Mouse (Mus musculus): ENCODE measurements at regions not wholly inside any gene's neighbourhood (a gene's known extent, or its start where the extent isn't known, plus 50 kb on each side); places are given as distances from the start of the nearest gene placed in this dataset.

DNA sequence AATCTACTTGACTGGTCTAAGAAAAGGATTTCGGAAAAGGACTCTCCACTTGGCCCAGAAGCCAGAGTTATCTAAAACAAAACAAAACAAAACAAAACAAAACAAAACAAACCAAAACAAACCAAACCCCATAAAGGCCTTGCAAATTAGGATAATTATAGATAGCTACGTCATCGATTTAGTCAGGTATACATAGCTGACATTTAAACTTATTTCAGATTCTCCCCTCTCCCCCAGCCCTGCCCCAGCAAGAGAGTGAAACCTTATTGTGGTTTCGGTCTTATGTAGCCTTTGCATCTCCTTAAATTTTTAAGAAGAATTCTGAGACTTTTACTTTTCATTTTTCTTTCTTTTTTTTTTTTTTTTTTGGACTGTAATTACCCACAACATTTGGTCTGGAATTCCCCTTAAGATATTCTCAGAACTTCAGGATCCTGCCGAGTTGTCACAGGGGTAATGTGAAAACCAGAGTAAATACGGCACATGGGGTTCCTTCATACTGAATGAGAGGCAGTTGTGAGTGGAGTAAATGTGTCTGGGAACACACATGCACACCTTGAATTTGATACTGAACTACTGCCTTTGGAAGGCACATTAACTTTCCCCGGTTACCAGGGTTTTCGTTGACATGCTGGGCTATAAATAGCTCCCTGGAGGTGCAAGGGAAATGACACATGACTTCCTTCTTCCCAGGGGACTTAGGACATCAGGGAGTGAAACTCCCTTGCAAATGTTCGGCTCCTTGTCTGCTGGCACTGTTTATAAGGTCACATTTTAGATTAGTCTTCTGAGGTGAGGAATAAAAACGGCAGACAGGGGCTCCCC is 94.8 kb upstream of the Rap1b start:
- DNase-seq = no peak

GRCm38 (mm10) chr10:117941266-117941651 is 95.4 kb upstream of the Rap1b start:
- no peak for DNase-seq

GRCm38 (mm10) chr10:117943702-117944307 is 98.0 kb upstream of the Rap1b start:
- DNase-seq = no peak

DNA sequence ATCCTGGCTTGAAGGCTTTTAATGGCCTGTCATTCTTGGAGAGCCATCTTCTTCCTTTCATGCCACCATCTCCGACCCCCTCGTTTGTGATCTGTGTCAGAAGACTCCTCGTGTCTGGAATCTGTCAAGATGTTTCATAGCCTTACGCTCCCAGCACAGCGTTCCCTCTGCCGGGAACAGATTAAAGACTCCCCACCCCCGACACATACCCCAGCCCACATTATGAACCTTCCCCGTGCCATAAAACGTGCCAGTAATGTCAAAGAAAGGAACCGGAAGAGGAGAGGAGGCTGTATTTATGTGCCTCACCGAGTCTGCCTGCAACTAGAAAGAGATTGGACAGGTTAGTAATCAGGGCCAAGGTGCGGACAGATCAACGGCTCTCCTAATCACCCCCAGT is 101.4 kb upstream of the Rap1b start:
- no peak for DNase-seq

- DNase-seq = peak; percentile 55
Observed at GRCm38 (mm10) chr10:117947911-117948310, 102.1 kb upstream of the Rap1b start.

- peak; percentile 74 for DNase-seq
Observed at GRCm38 (mm10) chr10:117952116-117953025, 106.5 kb upstream of the Rap1b start.

GRCm38 (mm10) chr10:117953026-117953711 is 107.3 kb upstream of the Rap1b start:
- peak; percentile 64 for DNase-seq

- DNase-seq = no peak
Observed at GRCm38 (mm10) chr10:117956174-117956950, 110.5 kb upstream of the Rap1b start.

- DNase-seq = no peak
Observed at GRCm38 (mm10) chr10:117974706-117975105, 128.9 kb upstream of the Rap1b start.

DNA sequence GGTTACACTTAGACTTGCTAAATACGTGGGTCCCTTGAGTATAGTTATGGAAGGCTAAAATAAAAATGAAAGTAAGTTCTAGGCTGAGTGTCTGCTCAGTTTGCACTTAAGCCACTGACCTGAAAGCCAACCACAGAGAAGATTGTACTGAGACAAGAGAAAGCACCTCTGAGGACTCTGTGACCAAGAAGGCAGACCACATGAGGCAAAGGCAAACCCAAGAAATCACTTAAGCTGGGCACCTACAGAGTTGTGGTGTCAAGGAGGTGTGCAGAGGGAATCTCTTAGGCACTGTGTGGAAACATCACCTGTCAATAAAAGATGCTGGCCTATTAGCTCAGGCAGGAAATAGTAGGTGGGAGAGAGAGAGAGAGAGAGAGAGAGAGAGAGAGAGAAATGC is 129.6 kb upstream of the Rap1b start:
- DNase-seq = no peak

- DNase-seq = no peak
Observed at GRCm38 (mm10) chr10:117979091-117979490, 133.3 kb upstream of the Rap1b start.

DNA sequence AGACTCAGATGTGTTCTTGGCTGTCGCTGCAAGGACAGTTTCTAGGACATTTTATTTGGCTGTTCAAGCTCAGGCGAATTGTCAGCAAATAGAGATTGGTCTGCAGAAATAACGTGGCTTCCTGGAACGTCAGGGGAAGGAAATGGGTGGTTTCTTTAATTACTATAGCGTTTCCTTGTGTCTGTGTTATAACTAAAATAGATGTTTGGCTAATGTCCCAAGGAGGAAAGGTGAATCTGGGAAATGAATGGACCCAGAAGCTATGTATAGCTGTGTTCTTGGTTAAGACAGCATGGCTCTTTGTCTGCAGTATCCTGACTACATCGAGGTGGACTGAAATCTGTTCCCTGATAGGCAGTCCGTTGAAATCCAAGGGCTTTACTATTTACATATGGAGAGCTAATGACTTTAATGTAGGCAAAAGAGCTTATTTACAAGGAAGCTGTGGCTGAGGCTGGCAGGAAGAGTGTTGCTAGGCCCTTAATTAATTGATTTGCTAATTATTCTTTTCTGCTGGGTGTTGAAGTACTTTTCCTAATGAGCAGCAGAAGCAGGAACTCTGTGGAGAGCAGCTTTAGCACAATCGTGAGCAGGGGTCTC is 136.9 kb upstream of the Rap1b start:
- DNase-seq = no peak

- no peak for DNase-seq
Observed at GRCm38 (mm10) chr10:117983271-117983670, 137.4 kb upstream of the Rap1b start.

- no peak for DNase-seq
Observed at GRCm38 (mm10) chr10:117984784-117985602, 139.2 kb upstream of the Rap1b start.

DNA sequence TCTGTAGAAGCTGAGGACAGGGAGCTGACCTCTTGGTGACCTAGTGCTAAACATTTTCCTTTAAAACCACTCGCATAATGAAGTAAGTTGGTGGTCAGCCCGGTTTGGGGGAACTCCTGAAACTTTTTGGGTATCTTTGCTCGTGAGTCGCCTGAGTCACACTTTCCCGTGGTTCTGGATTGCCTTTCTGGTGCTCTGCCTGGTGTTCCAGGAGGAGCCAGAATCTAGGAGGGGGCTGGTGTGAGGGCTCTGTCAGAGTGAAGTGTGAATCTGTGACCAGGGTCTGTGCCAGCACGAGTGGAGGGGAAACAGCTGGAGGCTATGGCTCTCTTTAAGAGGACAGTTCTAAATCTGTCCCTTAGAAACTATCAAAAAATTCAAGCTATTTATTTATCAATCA is 141.8 kb upstream of the Rap1b start:
- DNase-seq = no peak

DNA sequence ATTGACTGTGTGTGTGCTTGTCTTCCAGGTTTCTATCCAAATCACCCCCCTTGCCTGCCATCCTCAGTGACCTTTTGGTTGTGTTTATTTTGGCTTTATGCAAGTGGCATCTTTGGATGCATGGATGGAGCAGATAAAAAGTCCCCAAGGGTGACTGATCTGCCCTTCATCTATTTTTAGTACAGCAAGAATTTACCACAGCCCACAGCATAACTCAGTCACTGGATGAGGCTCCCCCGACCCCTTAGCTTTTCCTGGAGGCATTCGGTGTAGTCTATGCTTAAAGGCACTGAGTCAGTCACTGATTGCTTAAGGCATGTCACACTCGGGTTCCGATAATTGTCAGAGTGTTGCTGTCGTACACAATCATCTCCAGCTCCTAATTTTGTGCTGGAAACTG is 142.2 kb upstream of the Rap1b start:
- no peak for DNase-seq

DNA sequence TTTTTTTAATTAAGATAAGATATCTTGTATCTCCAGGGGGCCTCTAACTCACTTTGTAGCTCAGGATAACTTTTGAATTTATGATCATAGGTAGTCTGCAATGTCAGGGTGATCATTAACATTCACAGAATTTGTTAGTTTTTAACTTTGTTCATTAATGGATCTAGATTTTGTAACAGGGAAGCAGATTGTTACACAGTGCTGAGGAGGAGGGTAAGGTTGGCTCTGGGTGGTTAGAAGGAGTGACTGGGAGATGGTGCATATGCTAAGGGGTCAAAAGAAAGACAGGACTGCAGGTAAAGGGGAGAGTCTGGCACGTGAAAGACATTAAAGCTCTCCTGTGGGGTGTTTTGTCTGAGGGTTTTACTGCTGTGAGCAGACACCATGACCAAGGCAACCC is 145.3 kb upstream of the Rap1b start:
- no peak for DNase-seq

- no peak for DNase-seq
Observed at GRCm38 (mm10) chr10:117992317-117992716, 146.5 kb upstream of the Rap1b start.

DNA sequence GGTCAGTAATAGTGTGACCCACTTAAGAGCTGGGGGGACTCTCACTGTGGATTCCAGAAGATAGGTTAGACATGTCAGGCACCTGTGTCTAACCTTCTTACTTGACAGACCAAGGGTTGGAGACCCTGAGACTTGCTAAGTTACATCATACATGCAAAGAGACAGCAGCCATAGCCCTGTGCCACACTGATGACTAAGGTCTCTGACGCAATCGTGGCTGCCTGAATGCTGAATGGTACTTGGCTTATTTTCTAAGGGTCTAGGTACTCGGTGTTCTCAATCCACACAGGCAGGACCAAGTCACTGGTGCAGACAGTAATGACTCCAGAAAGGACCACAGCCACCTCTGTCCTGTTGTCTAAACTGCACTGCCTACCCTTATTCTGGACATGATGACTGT is 147.8 kb upstream of the Mdm1 start:
- DNase-seq = no peak

DNA sequence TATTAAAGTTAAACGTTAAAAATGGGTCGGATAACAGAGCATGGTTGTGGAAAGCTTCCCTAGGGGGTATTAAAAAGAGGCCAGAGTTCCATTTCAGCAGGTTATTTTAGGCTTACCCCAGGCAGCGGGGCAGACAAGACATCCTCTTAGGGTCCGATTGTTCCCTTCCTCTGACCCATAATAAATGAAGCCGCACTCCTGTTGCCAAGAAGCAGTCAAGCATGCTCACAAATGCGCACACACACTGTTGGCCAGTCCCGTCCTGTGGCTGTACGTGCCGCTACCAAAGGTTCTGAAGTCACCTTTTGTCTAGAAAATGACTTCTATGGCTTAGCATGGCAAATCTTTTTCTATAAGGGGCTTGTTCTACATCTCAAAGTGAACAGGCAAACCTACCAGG is 146.8 kb upstream of the Mdm1 start:
- no peak for DNase-seq

GRCm38 (mm10) chr10:117997796-117998195 is 143.8 kb upstream of the Mdm1 start:
- no peak for DNase-seq
